Mouse (Mus musculus) lung, adult 2 months (tissue): Measurements from ENCODE around the gene Cldn11. TPM values are rescaled to one million over a fixed set of nuclear protein-coding genes. Genes with fewer than 3 reads are reported as not detected.

Experiments
- DNase-seq: peaks from one replicate; pipeline ENCODE4 v3.0.0; 2022
- H3K4me1 ChIP-seq: fragments of 200-500 bp; 2 replicates; pipeline ENCODE4 v1.6.1; 2011; ENCODE audit warnings: low read length; ENCODE audit not compliant: control insufficient read depth, insufficient read depth
- H3K4me3 ChIP-seq: fragments of 200-500 bp; replicated peaks from 2 replicates; pipeline ENCODE3; 2011; ENCODE audit warnings: low read depth, mild to moderate bottlenecking, control low read depth, low read length; ENCODE audit errors: extremely low read depth
- CTCF ChIP-seq: fragments of 200-500 bp; IDR thresholded peaks from 2 replicates; pipeline ENCODE4 v1.5.1; 2011; ENCODE audit warnings: mild to moderate bottlenecking, low read length, control low read depth; ENCODE audit not compliant: insufficient read depth
- POLR2A ChIP-seq: fragments of 200-500 bp; IDR thresholded peaks from 2 replicates; pipeline ENCODE4 v1.6.1; 2011; ENCODE audit warnings: low read depth, mild to moderate bottlenecking, control low read depth, low read length, borderline replicate concordance; ENCODE audit errors: extremely low read depth
- WGBS: fragments of 180-500 bp; shearing (Covaris S2); methylation state at CpG from one replicate; pipeline ENCODE4 v1.1.7; 2018; 5-methylcytosine and 5-hydroxymethylcytosine counted together
- polyA plus RNA-seq: library from polyadenylated mRNA; depleted of rRNA; stranded (reverse); fragments of >200 nt; gene quantifications from 2 replicates; pipeline ENCODE4 v1.2.3, GENCODE M21; 2012

Gene Cldn11
- polyA plus RNA-seq, 1 experiment, result 1.3 TPM

- DNase-seq, result no peak
- 71% methylated on average over 3 of the region's 3 CpGs for WGBS
- TF ChIP-seq CTCF, result no peak
- no peak for TF ChIP-seq POLR2A
- no peak overlapping the region for H3K4me3 ChIP-seq
- no peaks in the 10 kb centered on the region for H3K4me1 ChIP-seq
Observed at GRCm38 (mm10) chr3:31156126-31156525, 6.4 kb downstream of the Cldn11 start.

DNA sequence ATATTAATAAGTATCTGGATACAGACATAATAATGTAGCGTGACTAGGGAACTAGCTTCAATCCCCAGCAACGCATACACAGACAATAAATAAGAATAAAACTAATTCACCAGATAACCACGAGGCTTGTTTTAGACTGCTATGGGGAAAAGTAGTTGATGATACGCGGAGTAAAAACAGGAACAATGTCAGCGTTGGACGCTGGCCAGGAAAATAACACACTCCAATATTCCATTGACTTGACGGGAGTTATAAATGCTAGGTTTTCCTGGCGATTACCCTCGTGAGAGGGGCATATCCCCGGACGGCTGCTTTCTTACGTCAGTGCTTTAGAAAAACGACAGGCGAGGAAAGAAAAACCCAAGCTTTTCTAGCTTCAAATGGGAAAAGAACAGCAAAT lies 8.1 kb downstream of the Cldn11 start:
- no peak for TF ChIP-seq POLR2A
- TF ChIP-seq CTCF, result no peak
- WGBS, result 59% methylated on average over 15 of the region's 15 CpGs
- Histone ChIP-seq H3K4me1 (no peaks in the 10 kb centered on the region), H3K4me3 (no peak overlapping the region)
- DNase-seq, result no peak

GRCm38 (mm10) chr3:31160046-31160445 lies 10.3 kb downstream of the Cldn11 start:
- WGBS, result 67% methylated on average over 10 of the region's 10 CpGs
- no peak for DNase-seq
- Histone ChIP-seq H3K4me3 (no peak overlapping the region), H3K4me1 (no peaks in the 10 kb centered on the region)
- TF ChIP-seq POLR2A (no peak), CTCF (no peak)

DNA sequence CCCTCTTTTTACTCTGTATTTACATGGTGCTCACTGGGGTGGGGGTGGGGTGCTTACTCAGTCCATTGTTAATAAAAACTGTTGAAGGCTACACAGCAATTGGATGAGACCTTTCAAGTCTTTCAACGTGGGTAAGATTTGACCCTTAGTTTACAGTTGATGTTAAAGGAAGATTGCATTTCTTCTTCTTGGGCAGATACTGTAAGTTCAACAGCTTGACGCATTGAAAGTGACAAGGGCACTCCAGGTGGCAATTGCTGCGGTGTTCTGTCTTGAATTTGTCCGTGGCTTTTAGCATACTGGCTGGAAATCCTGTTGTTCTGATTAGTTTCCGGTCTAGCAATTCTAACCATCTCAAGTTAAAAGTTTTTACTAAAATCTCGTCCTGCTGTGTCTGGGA lies 11.6 kb downstream of the Cldn11 start:
- H3K4me1 ChIP-seq, result no peaks in the 10 kb centered on the region
- TF ChIP-seq CTCF (no peak), POLR2A (no peak)
- 50% methylated on average over 6 of the region's 6 CpGs for WGBS
- H3K4me3 ChIP-seq, result no peak overlapping the region
- no peak for DNase-seq

GRCm38 (mm10) chr3:31162860-31163259 lies 13.1 kb downstream of the Cldn11 start:
- no peak for DNase-seq
- Histone ChIP-seq H3K4me3 (no peak overlapping the region), H3K4me1 (no peaks in the 10 kb centered on the region)
- WGBS, result 90% methylated on average over 14 of the region's 14 CpGs
- TF ChIP-seq POLR2A (no peak), CTCF (no peak)

DNA sequence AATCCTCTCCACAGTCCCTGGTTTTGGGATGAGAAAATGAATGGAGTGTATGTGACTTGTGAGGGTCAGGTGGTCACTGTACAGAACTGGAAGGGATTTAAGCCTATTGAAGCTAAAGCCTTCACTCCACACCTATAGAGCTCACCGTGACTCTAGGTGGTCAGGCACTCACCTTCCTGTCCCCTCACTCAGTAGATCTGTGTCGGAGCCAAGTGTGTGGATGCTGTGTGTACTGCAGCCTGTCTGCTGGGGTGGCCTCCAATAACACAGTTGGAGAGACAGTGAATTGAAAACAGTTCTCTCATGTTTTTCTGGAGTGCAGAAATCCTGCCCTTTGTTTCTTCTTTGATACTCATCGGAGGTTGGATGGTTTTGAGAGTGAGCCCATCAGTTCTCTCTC lies 16.1 kb downstream of the Cldn11 start:
- no peak for DNase-seq
- Histone ChIP-seq H3K4me1 (no peaks in the 10 kb centered on the region), H3K4me3 (no peak overlapping the region)
- WGBS, result 75% methylated on average over 3 of the region's 3 CpGs
- no peak for TF ChIP-seq POLR2A

GRCm38 (mm10) chr3:31166365-31166871 lies 16.7 kb downstream of the Cldn11 start:
- DNase-seq, result no peak
- Histone ChIP-seq H3K4me3 (no peak overlapping the region), H3K4me1 (no peaks in the 10 kb centered on the region)
- WGBS, result 57% methylated on average over 12 of the region's 12 CpGs
- TF ChIP-seq POLR2A (no peak), CTCF (no peak)

DNA sequence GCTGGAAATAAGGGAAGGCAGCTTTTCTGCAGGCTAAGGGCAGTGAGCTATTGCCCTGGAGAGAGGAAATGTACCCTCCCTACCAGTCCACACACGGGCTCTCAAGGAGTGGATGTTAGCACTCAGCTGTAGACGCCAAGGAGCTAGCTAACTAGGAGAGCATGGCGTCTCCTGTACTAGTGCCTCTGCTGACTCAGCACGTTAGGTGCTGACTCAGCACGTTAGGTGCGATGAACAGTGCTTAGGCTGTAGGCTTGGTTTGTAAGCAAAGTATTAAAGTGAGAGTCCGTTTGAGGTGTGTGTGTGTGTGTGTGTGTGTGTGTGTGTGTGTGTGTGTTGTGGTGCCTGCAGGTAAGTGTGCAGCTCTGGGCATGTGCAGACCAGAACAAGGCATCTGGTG lies 40.6 kb downstream of the Cldn11 start:
- 88% methylated on average over 7 of the region's 7 CpGs for WGBS
- no peak overlapping the region for H3K4me3 ChIP-seq
- no peak for DNase-seq
- H3K4me1 ChIP-seq, result no peaks in the 10 kb centered on the region
- TF ChIP-seq POLR2A (no peak), CTCF (no peak)

DNA sequence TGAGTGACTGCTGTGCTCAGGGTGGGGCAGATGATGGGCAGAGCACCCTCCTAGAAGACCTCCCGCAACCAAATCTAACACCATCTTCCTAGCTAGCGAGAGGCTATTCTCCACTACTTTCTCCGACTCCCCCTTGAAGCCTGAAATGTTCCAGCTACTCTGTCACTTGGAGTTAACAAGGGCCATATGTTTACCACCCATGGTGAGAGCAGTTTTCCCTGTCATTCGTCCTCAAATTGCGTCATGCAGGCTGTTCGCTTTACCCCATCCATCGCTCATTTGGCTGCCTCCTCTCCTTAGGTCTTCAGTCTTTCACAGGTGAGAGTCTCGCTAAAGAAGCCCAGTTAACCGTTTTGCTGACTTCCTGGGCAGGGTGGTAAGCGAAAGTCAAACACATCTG lies 41.7 kb downstream of the Cldn11 start:
- 46% methylated on average over 10 of the region's 10 CpGs for WGBS

DNA sequence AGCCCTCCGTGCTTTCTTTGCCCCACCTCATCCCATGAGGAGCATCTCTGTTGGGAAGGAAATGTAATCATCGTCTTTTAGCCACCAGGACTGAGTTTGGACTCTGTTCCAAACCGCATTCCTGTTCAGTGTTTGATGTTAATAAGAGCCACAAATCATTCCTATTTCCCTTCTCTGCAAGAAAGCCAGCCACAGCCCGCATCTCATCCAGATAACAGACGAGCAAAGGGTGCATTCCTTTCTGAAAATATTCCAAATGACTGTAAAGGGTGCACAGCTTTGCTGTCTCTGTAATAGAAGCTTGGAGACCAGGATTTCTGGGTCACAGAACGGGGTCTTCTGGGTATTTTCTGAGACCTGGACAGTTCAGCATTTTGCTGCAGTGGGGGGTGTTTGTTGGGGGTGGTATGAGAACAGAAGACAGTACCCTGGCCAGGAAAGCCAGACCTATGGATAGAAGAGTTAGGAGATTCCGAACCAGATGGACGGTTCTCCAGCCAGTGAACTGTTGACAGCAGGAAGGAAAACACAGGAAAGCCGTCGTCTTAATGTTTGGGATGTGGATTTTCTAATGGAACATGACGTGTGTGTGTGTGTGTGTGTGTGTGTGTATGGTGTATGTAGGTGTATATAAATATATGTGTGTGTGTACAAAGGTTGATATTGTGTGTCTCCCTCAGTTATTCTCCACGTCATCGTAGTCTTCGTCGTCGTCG lies 49.6 kb downstream of the Cldn11 start:
- H3K4me3 ChIP-seq, result no peak overlapping the region
- no peak for DNase-seq
- TF ChIP-seq CTCF, result no peak
- no peak for TF ChIP-seq POLR2A
- H3K4me1 ChIP-seq, result no peaks in the 10 kb centered on the region
- 65% methylated on average over 17 of the region's 17 CpGs for WGBS

More for the DNA sequence above, 41.7 kb downstream of the Cldn11 start:
- H3K4me1 ChIP-seq, result no peaks in the 10 kb centered on the region
- H3K4me3 ChIP-seq, result no peak overlapping the region
- no peak for DNase-seq
- no peak for TF ChIP-seq POLR2A
- TF ChIP-seq CTCF, result no peak

DNA sequence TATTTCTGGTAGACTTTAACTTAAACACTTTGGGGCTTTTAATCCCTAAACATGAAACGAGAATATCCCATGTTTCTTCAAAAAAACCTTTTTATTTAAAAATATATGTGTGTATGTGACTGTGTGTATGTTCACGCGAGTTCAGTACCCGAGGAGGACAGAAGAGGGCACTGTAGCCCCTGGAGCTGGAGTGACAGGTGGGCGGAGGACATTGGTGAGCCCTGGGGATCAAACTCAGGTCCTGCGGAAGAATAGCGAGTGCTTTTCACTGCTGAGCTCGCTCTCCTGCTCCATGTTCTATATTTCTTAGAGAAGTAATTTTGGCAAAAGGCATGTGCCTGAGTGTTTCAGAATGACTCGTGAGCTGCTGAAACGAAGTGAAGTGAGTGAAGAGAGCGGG lies 54.2 kb downstream of the Cldn11 start:
- H3K4me1 ChIP-seq, result no peaks in the 10 kb centered on the region
- 90% methylated on average over 11 of the region's 11 CpGs for WGBS
- no peak for DNase-seq
- TF ChIP-seq POLR2A (no peak), CTCF (no peak)
- H3K4me3 ChIP-seq, result no peak overlapping the region
